Mouse (Mus musculus) heart, adult 2 months (tissue): ENCODE results near the gene St7. TPM values are rescaled to one million over a fixed set of nuclear protein-coding genes. Genes with fewer than 3 reads are reported as not detected.

ENCODE experiments used
- DNase-seq, 2 experiments: peaks; one replicate each; pipeline ENCODE4 v3.0.0; 2021
- H3K27ac ChIP-seq: fragments of 200-600 bp; 2 replicates; pipeline ENCODE4 v1.8.1; 2022
- H3K27me3 ChIP-seq: fragments of 200-500 bp; 2 replicates; pipeline ENCODE4 v1.6.1; 2012; ENCODE audit warnings: mild to moderate bottlenecking, low read length, inconsistent platforms, mixed read lengths; ENCODE audit not compliant: control insufficient read depth, insufficient read depth
- H3K36me3 ChIP-seq: fragments of 200-500 bp; 2 replicates; pipeline ENCODE4 v1.6.1; 2012; ENCODE audit warnings: low read length, inconsistent platforms; ENCODE audit not compliant: control insufficient read depth, insufficient read depth
- H3K4me1 ChIP-seq: fragments of 200-500 bp; 2 replicates; pipeline ENCODE4 v1.6.1; 2011; ENCODE audit warnings: low read length; ENCODE audit not compliant: control insufficient read depth, insufficient read depth
- H3K4me3 ChIP-seq: fragments of 200-600 bp; 2 replicates; pipeline ENCODE4 v1.8.1; 2022
- H3K79me2 ChIP-seq: fragments of 200-500 bp; replicated peaks from 2 replicates; pipeline ENCODE4 v1.6.1; 2012; ENCODE audit warnings: mild to moderate bottlenecking, inconsistent platforms, low read length, moderate library complexity, mixed read lengths; ENCODE audit not compliant: control insufficient read depth, insufficient read depth
- H3K9ac ChIP-seq: fragments of 200-500 bp; 2 replicates; pipeline ENCODE4 v1.6.1; 2012; ENCODE audit warnings: low read depth, mild to moderate bottlenecking, control low read depth, inconsistent platforms, low read length, mixed read lengths
- CTCF ChIP-seq: fragments of 200-600 bp; IDR thresholded peaks from 2 replicates; pipeline ENCODE4 v1.8.1; 2022; ENCODE audit warnings: antibody characterized with exemption, mild to moderate bottlenecking, moderate library complexity
- EP300 ChIP-seq: fragments of 200-500 bp; IDR thresholded peaks from 2 replicates; pipeline ENCODE4 v1.6.1; 2011; ENCODE audit warnings: low read depth, low read length, control low read depth; ENCODE audit not compliant: insufficient read depth
- POLR2A ChIP-seq: fragments of 200-500 bp; IDR thresholded peaks from 2 replicates; pipeline ENCODE4 v1.6.1; 2011; ENCODE audit warnings: mild to moderate bottlenecking, low read depth, low read length, control low read depth; ENCODE audit not compliant: insufficient read depth
- WGBS: fragments of 180-500 bp; shearing (Covaris S2); methylation state at CpG from one replicate; pipeline ENCODE4 v1.1.7; 2018; 5-methylcytosine and 5-hydroxymethylcytosine counted together
- intact Hi-C: fragments of 180-260 bp; cut with DNase I; formaldehyde crosslinking; loops from one replicate; pipeline ENCODE4 v1.15.1; 2025
- polyA plus RNA-seq: library from polyadenylated mRNA; depleted of rRNA; stranded (reverse); fragments of >200 nt; gene quantifications from 2 replicates; pipeline ENCODE4 v1.2.3, GENCODE M21; 2012
- total RNA-seq, 2 experiments: library from RNA; stranded (reverse); gene quantifications; 2 replicates each; pipeline ENCODE4 v1.2.3; 2021

The St7 gene
- total and polyA plus RNA-seq, 3 experiments, result 12.0 to 19.5 (median 16.9) TPM

- Histone ChIP-seq H3K36me3 (peaks cover 19% of the 10 kb centered on the region), H3K79me2 (no peaks in the 10 kb centered on the region), H3K27ac (peak overlapping the region; percentile 3; the same call in 1 of the 2 replicates), H3K9ac (no peak overlapping the region), H3K27me3 (no peaks in the 10 kb centered on the region), H3K4me1 (peaks cover 11% of the 10 kb centered on the region), H3K4me3 (no peak overlapping the region)
- intact Hi-C loops, result loop anchor here (2.0 kb wide), 1 partner anchor 13 kb away; no protein-coding TSS in a partner anchor
- DNase-seq, result no peak
- WGBS, result 38% methylated on average over 9 of the region's 9 CpGs
- TF ChIP-seq CTCF (no peak), EP300 (no peak), POLR2A (no peak)
These were observed 71.4 kb downstream of the St7 start for GRCm38 (mm10) chr6:17763963-17764659.

GRCm38 (mm10) chr6:17764660-17764998 lies 71.9 kb downstream of the St7 start:
- no peaks in the 10 kb centered on the region for H3K27me3 ChIP-seq
- 56% methylated on average over 2 of the region's 2 CpGs for WGBS
- H3K27ac ChIP-seq, result no peak overlapping the region; the same call in 1 of the 2 replicates
- no peak overlapping the region for H3K9ac ChIP-seq
- peaks cover 11% of the 10 kb centered on the region for H3K4me1 ChIP-seq
- no peaks in the 10 kb centered on the region for H3K79me2 ChIP-seq
- H3K4me3 ChIP-seq, result no peak overlapping the region
- DNase-seq, result no peak
- intact Hi-C loops, result loop anchor here (2.0 kb wide), 1 partner anchor 14 kb away; no protein-coding TSS in a partner anchor
- no peak for TF ChIP-seq POLR2A
- no peak for TF ChIP-seq CTCF
- TF ChIP-seq EP300, result no peak
- peaks cover 19% of the 10 kb centered on the region for H3K36me3 ChIP-seq

- H3K36me3 ChIP-seq, result peaks cover 3% of the 10 kb centered on the region; the same call in 1 of the 2 replicates
- H3K27ac ChIP-seq, result no peak overlapping the region
- H3K4me1 ChIP-seq, result peaks cover 5% of the 10 kb centered on the region
- WGBS, result 83% methylated on average over 9 of the region's 9 CpGs
- DNase-seq, result no peak
- TF ChIP-seq CTCF (no peak), EP300 (no peak), POLR2A (no peak)
- intact Hi-C loops, result no loop called here
- no peak overlapping the region for H3K9ac ChIP-seq
- H3K79me2 ChIP-seq, result no peaks in the 10 kb centered on the region; the same call in 1 of the 2 replicates
- no peaks in the 10 kb centered on the region for H3K27me3 ChIP-seq
- no peak overlapping the region for H3K4me3 ChIP-seq
These were observed 77.4 kb downstream of the St7 start for GRCm38 (mm10) chr6:17769972-17770644.

- intact Hi-C loops, result no loop called here
- peaks cover 4% of the 10 kb centered on the region for H3K4me1 ChIP-seq
- no peaks in the 10 kb centered on the region for H3K27me3 ChIP-seq
- WGBS, result 60% methylated on average over 8 of the region's 8 CpGs
- H3K9ac ChIP-seq, result no peak overlapping the region
- DNase-seq, result no peak
- peaks cover 1% of the 10 kb centered on the region; the same call in 1 of the 2 replicates for H3K36me3 ChIP-seq
- TF ChIP-seq CTCF (no peak), POLR2A (no peak), EP300 (no peak)
- no peaks in the 10 kb centered on the region; the same call in 1 of the 2 replicates for H3K79me2 ChIP-seq
- H3K27ac ChIP-seq, result no peak overlapping the region
- no peak overlapping the region for H3K4me3 ChIP-seq
These were observed 78.1 kb downstream of the St7 start for GRCm38 (mm10) chr6:17770645-17771345.

- H3K27ac ChIP-seq, result no peak overlapping the region
- peaks cover 2% of the 10 kb centered on the region; the same call in 1 of the 2 replicates for H3K36me3 ChIP-seq
- TF ChIP-seq POLR2A (no peak), EP300 (no peak), CTCF (no peak)
- WGBS, result 80% methylated on average over 1 of the region's 1 CpGs
- H3K4me3 ChIP-seq, result no peak overlapping the region
- no peak for DNase-seq
- H3K27me3 ChIP-seq, result no peaks in the 10 kb centered on the region
- H3K79me2 ChIP-seq, result no peaks in the 10 kb centered on the region; the same call in 1 of the 2 replicates
- intact Hi-C loops, result no loop called here
- no peak overlapping the region for H3K9ac ChIP-seq
- peaks cover 2% of the 10 kb centered on the region for H3K4me1 ChIP-seq
These were observed 78.7 kb downstream of the St7 start for GRCm38 (mm10) chr6:17771456-17771855.
